Mouse (Mus musculus) lung, adult 2 months (tissue): ENCODE measurements around the gene Cyp2c70. TPM values are rescaled to one million over a fixed set of nuclear protein-coding genes. Genes with fewer than 3 reads are reported as not detected.
"Not testable (repeated sequence)": the region's sequence is repeated elsewhere in the genome, so short reads cannot be mapped to it uniquely, and the experiment has no call there.

Experiments used
- DNase-seq: peaks from one replicate; pipeline ENCODE4 v3.0.0; 2022
- H3K4me1 ChIP-seq: fragments of 200-500 bp; 2 replicates; pipeline ENCODE4 v1.6.1; 2011; ENCODE audit warnings: low read length; ENCODE audit not compliant: control insufficient read depth, insufficient read depth
- H3K4me3 ChIP-seq: fragments of 200-500 bp; replicated peaks from 2 replicates; pipeline ENCODE3; 2011; ENCODE audit warnings: low read depth, mild to moderate bottlenecking, control low read depth, low read length; ENCODE audit errors: extremely low read depth
- CTCF ChIP-seq: fragments of 200-500 bp; IDR thresholded peaks from 2 replicates; pipeline ENCODE4 v1.5.1; 2011; ENCODE audit warnings: mild to moderate bottlenecking, low read length, control low read depth; ENCODE audit not compliant: insufficient read depth
- POLR2A ChIP-seq: fragments of 200-500 bp; IDR thresholded peaks from 2 replicates; pipeline ENCODE4 v1.6.1; 2011; ENCODE audit warnings: low read depth, mild to moderate bottlenecking, control low read depth, low read length, borderline replicate concordance; ENCODE audit errors: extremely low read depth
- WGBS: fragments of 180-500 bp; shearing (Covaris S2); methylation state at CpG from one replicate; pipeline ENCODE4 v1.1.7; 2018; 5-methylcytosine and 5-hydroxymethylcytosine counted together
- polyA plus RNA-seq: library from polyadenylated mRNA; depleted of rRNA; stranded (reverse); fragments of >200 nt; gene quantifications from 2 replicates; pipeline ENCODE4 v1.2.3, GENCODE M21; 2012; rRNA removed

Gene Cyp2c70
- polyA plus RNA-seq, 1 experiment, result 0.17 TPM

DNA sequence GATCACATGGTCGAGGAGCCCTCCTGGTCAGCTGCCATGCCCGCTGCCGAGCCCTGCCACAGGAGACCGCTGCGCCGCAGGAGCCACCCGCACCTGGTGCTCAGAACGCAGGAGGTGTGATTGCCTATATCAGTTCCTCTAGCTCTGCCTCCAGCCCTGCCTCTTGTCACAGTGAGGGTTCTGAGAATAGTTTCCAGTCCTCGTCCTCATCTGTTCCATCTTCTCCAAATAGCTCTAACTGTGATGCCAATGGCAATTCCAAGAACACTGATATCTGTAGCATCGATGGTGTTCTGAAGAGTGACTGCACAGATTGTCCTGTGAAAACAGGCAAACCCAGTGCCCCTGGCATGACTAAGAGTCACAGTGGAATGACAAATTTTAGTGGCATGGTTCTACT is 3.5 kb upstream of the Cyp2c70 start:
- TF ChIP-seq CTCF, result no peak
- TF ChIP-seq POLR2A, result no peak
- H3K4me1 ChIP-seq, result no peaks in the 10 kb centered on the region
- DNase-seq, result no peak
- no peak overlapping the region for H3K4me3 ChIP-seq
- WGBS, result 90% methylated on average over 10 of the region's 10 CpGs

DNA sequence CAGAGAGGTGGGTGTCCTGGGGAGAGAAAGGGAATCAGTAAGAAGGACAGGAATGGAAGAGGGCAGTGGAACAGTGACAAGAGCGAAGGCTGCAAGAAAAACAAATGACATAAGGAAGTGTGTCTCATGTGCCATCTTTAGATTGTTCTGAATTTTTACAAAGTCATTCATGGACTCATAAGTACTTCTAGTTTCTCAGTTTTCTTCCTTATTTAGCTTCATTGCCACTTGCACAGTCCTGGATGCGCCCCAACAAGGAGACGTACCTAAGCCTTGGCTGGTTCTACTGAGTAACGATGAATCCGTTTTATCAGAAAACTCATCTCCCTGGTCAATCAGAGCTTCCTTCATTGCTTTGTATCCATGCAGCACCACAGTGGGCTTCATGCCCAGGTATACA is 3.5 kb downstream of the Cyp2c70 start:
- no peaks in the 10 kb centered on the region for H3K4me1 ChIP-seq
- DNase-seq, result no peak
- no peak for TF ChIP-seq POLR2A
- TF ChIP-seq CTCF, result no peak
- no peak overlapping the region for H3K4me3 ChIP-seq
- 85% methylated on average over 5 of the region's 5 CpGs for WGBS

DNA sequence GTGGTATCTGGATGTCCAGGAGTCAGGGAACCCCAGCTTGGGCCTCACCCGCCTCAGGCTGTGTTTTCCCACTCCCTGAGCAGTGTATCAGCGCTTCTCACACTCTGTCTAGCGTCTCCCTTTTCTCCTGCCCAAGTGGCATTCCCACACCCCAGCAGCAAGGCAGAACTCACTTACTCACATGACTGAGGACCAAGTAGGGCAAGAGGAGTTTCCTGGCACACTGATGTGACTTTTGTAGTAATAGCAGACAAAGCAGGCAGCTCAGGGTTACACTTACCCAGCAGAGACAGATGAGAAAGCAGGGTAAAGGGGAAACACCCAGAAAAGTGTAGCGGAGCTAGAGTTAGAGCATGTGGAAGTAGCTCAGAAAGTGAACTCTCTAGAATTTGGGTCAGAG is 8.8 kb downstream of the Cyp2c70 start:
- TF ChIP-seq POLR2A (no peak), CTCF (no peak)
- no peak overlapping the region for H3K4me3 ChIP-seq
- no peaks in the 10 kb centered on the region for H3K4me1 ChIP-seq
- DNase-seq, result no peak
- 63% methylated on average over 4 of the region's 4 CpGs for WGBS

GRCm38 (mm10) chr19:40168391-40168790 is 18.7 kb downstream of the Cyp2c70 start:
- not testable (repeated sequence) for H3K4me1 ChIP-seq, DNase-seq, H3K4me3 ChIP-seq
- 82% methylated on average over 4 of the region's 4 CpGs for WGBS

DNA sequence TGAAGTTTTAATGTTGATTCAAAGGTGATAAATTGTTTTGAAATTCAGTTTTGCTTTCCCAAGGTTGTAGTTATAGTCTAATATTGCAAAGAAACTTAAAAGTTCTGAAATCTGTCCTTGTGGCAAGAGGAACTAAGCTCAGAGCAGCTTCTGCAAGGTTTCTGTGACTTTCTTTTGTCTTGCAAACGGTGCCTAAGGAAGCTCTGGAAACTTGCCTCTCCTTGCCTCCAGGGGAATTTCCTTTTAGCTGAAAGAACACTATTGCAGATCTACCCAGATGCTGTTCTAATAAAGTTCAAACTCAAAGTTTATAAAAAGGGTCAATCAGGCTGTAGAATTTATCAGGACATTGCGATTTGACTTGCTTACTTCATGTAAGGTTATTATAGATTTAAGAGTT is 60.1 kb downstream of the Cyp2c70 start:
- 33% methylated on average over 2 of the region's 2 CpGs for WGBS
- H3K4me3 ChIP-seq, H3K4me1 ChIP-seq, DNase-seq: not testable (repeated sequence)

DNA sequence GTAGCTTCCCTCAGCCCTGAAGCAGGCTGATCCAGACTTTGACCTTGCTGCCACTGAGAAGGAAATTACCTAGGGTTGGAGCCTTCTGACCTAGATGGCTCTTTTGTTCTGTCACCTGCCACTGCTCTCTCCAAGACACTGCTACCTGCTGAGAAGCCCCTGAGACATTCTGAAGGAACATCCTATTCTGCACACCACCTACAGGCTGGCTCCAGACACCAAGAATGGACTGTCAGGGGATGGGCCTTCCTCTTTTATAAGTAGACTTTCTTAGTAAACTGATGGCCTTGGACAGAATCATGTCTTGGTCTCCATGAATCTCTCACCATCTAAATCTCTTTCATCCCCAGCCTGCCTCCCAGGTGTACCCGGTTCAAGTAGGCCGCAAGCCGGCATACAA is 62.0 kb downstream of the Cyp2c70 start:
- DNase-seq, H3K4me3 ChIP-seq, H3K4me1 ChIP-seq: not testable (repeated sequence)
- WGBS, result 93% methylated on average over 3 of the region's 3 CpGs

GRCm38 (mm10) chr19:40119624-40120023 is 67.5 kb downstream of the Cyp2c70 start:
- H3K4me3 ChIP-seq, H3K4me1 ChIP-seq, DNase-seq: not testable (repeated sequence)
- WGBS, result 80% methylated on average over 13 of the region's 13 CpGs

Other genes with a start within 250 kb of the Cyp2c70 start
- gene Cyp2c37, start 194.9 kb downstream of the Cyp2c70 start, polyA plus RNA-seq, result not detected in 2 replicates
- gene Cyp2c54, start 113.5 kb downstream of the Cyp2c70 start, polyA plus RNA-seq, result not detected in 2 replicates
- 0.08 TPM in 1 of 2 replicates, not detected in the other for gene Cyp2c50, start 97.6 kb downstream of the Cyp2c70 start, polyA plus RNA-seq
- gene Pdlim1, start 84.5 kb upstream of the Cyp2c70 start, polyA plus RNA-seq, result 119 and 148 TPM in 2 replicates